Mouse (Mus musculus) embryonic facial prominence, embryonic 10.5 days (tissue): Measurements from ENCODE around the gene Nes. TPM values are rescaled to one million over a fixed set of nuclear protein-coding genes. Genes with fewer than 3 reads are reported as not detected.

Source experiments
- DNase-seq: peaks from one replicate; pipeline ENCODE4 v3.0.0-alpha.2; 2017; ENCODE audit warnings: low spot score
- H3K27ac ChIP-seq: fragments of 300-500 bp; sonication (generic); replicated peaks from 2 replicates; pipeline ENCODE4 v1.5.1; 2016; ENCODE audit warnings: mild to moderate bottlenecking
- H3K27me3 ChIP-seq: fragments of 300-500 bp; sonication (generic); replicated peaks from 2 replicates; pipeline ENCODE4 v1.6.1; 2016; ENCODE audit warnings: low read depth, mild to moderate bottlenecking; ENCODE audit not compliant: poor library complexity, severe bottlenecking
- H3K36me3 ChIP-seq: fragments of 300-500 bp; sonication (generic); replicated peaks from 2 replicates; pipeline ENCODE4 v1.6.1; 2016; ENCODE audit warnings: mild to moderate bottlenecking, moderate library complexity
- H3K4me1 ChIP-seq: fragments of 300-500 bp; sonication (generic); 2 replicates; pipeline ENCODE4 v1.6.1; 2016
- H3K4me3 ChIP-seq: fragments of 300-500 bp; sonication (generic); 2 replicates; pipeline ENCODE4 v1.5.1; 2016; ENCODE audit warnings: mild to moderate bottlenecking, moderate library complexity
- H3K9me3 ChIP-seq: fragments of 300-500 bp; sonication (generic); 2 replicates; pipeline ENCODE4 v1.6.1; 2016; ENCODE audit warnings: mild to moderate bottlenecking
- WGBS: fragments of 180-500 bp; shearing (Covaris S2); methylation state at CpG from one replicate; pipeline ENCODE4 v1.1.7; 2016; 5-methylcytosine and 5-hydroxymethylcytosine counted together
- polyA plus RNA-seq: library from polyadenylated mRNA; unstranded; fragments of >200 nt; fragmentation: Nextera tagmentation; extraction: Ambion mirVana; gene quantifications from 2 replicates; pipeline ENCODE4 v1.2.1, GENCODE M21; 2016

The Nes gene
- polyA plus RNA-seq, 1 experiment from 2014 or later, result 35.3 TPM

DNA sequence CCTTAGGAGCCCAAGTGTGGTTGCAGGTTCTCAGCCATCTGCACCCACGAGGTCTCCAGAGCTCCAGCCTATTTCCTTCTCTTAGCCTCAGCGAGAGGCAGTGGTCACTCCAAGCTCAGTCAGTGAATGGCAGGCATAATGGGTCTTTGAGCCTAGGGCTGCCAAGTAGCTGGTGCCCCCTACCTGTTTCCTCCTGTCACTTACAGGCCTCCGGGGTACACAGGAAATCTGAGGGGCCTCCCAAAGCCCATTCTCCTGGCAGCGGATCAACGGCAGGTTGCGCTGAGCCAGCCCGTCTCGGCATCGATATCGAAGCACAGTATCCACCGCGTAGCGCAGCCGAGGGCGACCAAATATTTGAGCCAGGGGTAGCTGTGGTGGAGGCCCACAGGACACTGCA is 17.2 kb downstream of the Nes start:
- WGBS, result 6% methylated on average over 15 of the region's 15 CpGs
- H3K4me1 ChIP-seq, result peaks cover 68% of the 10 kb centered on the region
- no peak for DNase-seq

DNA sequence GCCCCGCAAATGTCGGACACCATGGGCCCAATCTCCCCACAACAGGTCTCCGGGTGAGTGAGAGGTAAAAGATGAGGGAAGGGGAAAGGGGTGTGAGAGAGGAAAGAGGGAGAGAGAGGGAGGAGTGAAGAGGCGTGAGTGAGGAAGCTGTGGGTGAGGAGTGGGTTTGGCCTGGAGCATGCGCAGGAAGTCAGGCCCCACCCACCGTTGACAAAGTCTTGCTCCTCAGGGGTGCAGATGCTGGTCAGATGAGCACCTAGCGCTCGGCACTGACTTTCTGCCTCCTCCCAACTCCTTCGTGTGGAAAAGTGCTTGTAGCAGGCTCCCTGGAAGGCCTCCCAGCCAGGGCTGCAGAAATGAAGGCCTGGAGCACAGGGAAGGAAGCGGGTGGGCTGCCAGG is 19.1 kb downstream of the Nes start:
- WGBS, result 26% methylated on average over 10 of the region's 10 CpGs
- no peak for DNase-seq
- Histone ChIP-seq H3K27ac (no peak overlapping the region), H3K36me3 (no peaks in the 10 kb centered on the region), H3K4me1 (peaks cover 56% of the 10 kb centered on the region), H3K27me3 (peaks cover 83% of the 10 kb centered on the region), H3K4me3 (0 out of 2 replicates have a peak overlapping the region, but pooled peaks have one; percentile 5), H3K9me3 (no peaks in the 10 kb centered on the region)

More for the DNA sequence above, 17.2 kb downstream of the Nes start:
- H3K4me3 ChIP-seq, result peak overlapping the region; percentile 56
- H3K27me3 ChIP-seq, result peaks cover 68% of the 10 kb centered on the region
- H3K9me3 ChIP-seq, result no peaks in the 10 kb centered on the region
- no peaks in the 10 kb centered on the region for H3K36me3 ChIP-seq
- H3K27ac ChIP-seq, result peak overlapping the region; percentile 64

DNA sequence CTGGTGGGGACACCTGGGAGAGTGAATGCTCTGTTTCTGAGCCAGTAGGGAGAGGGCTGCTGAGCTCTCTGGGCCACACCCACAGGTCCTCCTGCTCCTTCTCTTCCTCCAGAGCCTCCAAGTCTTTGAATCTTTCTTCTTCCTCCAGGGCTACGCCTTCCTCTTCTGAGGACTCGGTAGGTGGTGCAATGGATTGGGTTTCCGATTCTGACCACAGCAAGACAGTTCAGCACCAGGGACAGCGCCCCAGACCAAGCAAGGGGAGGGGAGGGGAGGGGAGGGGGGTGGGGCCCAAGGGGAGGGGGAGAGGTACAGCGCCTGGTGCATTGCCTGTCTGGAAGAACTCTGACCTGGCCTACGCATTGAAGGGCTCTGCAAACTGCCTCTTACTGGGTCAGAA is 22.6 kb downstream of the Nes start:
- Histone ChIP-seq H3K36me3 (no peaks in the 10 kb centered on the region), H3K4me1 (peaks cover 45% of the 10 kb centered on the region), H3K27me3 (peaks cover 100% of the 10 kb centered on the region), H3K27ac (no peak overlapping the region), H3K9me3 (no peaks in the 10 kb centered on the region), H3K4me3 (no peak overlapping the region)
- DNase-seq, result peak; percentile 88
- 0% methylated on average over 6 of the region's 6 CpGs for WGBS

DNA sequence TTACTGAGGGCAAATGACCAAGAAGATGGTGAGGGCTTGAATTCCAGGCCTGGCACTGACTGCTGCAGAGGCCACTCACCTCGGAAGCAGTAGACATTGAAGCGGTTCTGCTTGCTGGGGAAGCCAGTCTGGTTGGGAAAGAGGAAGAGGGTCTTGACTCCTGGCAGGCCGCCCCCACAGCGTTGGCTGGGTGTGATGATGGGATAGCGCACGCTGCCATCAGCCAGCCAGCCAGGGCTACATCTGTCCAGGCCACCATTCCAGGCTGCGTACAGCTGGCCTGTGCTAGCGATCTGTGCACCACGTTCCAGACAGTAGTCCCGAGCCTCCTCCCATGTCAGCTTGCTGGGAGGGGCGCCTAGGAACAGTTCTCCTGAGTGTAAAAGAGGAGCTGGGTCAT is 24.5 kb downstream of the Nes start:
- Histone ChIP-seq H3K9me3 (no peaks in the 10 kb centered on the region), H3K36me3 (no peaks in the 10 kb centered on the region), H3K27ac (no peak overlapping the region), H3K27me3 (peaks cover 100% of the 10 kb centered on the region), H3K4me1 (peaks cover 49% of the 10 kb centered on the region), H3K4me3 (peak overlapping the region; percentile 11; the same call in 1 of the 2 replicates)
- 26% methylated on average over 11 of the region's 11 CpGs for WGBS
- no peak for DNase-seq

DNA sequence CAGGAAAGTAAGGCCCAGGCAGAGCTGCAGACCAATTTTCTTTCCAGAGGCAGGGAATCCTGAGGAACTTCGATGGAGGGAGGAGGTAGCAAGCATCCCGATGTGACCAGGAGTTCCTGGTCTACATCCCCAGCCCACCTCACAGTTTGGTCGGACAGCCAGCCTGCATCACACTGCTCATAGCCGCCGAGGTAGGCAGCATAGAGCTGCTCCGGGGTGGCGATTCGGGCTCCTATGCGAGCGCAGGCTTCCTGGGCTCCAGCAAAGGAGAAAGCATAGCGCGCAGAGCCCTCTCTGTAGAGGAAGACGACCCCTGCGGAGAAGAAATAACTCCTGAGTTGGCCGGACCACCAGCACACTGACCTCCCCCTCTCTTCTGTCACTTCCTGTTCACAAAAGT is 25.5 kb downstream of the Nes start:
- H3K4me3 ChIP-seq, result peak overlapping the region; percentile 57
- 2% methylated on average over 15 of the region's 15 CpGs for WGBS
- H3K4me1 ChIP-seq, result peaks cover 54% of the 10 kb centered on the region
- H3K27me3 ChIP-seq, result peaks cover 100% of the 10 kb centered on the region
- H3K36me3 ChIP-seq, result no peaks in the 10 kb centered on the region
- no peaks in the 10 kb centered on the region for H3K9me3 ChIP-seq
- no peak for DNase-seq
- H3K27ac ChIP-seq, result no peak overlapping the region

DNA sequence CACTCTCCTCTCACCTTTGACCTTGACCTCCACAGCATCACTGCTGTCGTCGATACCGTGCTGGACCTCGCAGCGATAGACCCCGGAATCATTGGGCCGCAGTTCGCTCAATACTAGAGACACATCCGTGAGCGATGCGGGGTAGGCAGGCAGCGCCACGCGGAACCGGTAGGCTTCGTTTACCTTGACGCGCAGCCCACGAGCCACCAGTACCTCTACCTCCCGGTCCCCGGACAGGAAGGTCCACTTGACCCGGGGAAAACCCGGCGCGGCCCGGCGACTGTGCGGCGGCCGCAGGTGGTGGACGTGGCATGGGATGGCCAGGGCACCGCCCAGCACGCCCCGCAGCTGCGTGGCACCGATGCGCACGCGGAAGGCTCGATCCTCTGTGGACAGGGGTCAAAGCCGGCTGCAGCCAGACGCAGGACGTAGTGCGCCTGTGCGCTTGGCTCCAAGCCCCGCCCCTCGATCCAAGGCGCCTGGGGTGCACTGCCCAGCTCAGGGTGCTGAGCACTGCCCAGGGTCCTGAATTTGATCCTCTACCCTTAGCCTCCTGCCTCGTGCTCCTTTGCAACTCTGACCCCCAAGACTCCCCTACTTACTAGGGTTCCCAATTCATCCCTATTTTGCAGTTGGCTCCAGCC is 26.2 kb downstream of the Nes start:
- H3K4me1 ChIP-seq, result peaks cover 54% of the 10 kb centered on the region
- no peaks in the 10 kb centered on the region for H3K9me3 ChIP-seq
- no peaks in the 10 kb centered on the region for H3K36me3 ChIP-seq
- peak overlapping the region; percentile 57 for H3K4me3 ChIP-seq
- peaks cover 100% of the 10 kb centered on the region for H3K27me3 ChIP-seq
- under 1% methylated on average over 49 of the region's 49 CpGs for WGBS
- H3K27ac ChIP-seq, result no peak overlapping the region
- peak; percentile 65 for DNase-seq

DNA sequence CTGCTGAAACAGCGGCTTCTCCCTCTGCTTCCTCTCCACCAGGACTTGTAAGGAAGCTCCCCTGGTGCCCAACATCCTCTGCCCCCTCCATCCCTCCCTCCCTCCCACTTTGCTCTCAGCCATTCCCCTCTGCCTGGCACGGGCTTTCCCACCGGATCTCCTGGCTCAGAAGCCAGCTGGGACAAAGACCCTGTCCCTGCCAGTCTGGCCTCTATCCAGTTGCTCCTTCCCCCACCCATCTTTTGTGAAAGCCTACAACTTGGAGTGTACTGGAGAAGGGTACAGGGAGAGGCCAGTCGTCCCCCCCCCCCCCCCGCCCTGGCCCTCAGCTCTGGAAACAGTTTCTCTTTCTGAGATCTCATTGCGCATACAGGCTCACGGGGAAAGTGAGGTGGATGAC is 27.9 kb downstream of the Nes start:
- Histone ChIP-seq H3K4me1 (peaks cover 48% of the 10 kb centered on the region), H3K27me3 (peaks cover 100% of the 10 kb centered on the region), H3K27ac (no peak overlapping the region), H3K36me3 (no peaks in the 10 kb centered on the region), H3K4me3 (no peak overlapping the region), H3K9me3 (peaks cover 2% of the 10 kb centered on the region; the same call in 1 of the 2 replicates)
- DNase-seq, result no peak
- WGBS, result 3% methylated on average over 7 of the region's 7 CpGs

DNA sequence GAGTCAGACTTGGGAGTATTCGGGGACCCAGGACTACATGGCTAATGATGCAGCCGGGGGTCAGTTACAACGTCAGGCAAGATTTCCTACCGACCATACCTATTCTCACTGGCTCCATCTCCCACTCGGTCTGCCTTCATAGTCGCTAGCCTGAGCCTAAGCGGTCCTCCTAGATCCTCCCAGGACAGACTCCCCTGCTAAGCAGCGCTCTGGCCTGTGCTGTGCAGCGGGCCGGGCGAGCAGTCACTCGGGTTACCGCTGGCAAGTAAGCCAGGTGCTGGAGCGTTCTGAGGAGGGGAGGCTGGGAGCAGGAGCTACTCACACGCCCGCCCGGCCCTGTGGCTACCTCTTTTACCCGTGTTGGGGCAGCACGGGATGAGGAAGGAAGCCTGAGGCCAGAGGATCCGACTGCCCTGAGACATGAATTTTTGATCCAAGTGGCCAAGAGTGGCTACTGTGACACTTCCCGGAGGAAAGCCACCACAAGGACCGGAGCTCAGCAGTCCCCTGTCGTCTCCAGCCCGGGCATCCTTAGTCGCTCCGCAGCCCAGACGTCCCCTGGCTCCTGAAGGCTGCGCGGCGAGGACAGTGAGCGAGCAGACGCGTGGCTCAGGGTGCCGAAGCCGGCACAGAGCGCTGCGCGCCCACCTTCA is 28.5 kb downstream of the Nes start:
- Histone ChIP-seq H3K27ac (no peak overlapping the region), H3K9me3 (peaks cover 2% of the 10 kb centered on the region; the same call in 1 of the 2 replicates), H3K27me3 (peaks cover 100% of the 10 kb centered on the region), H3K4me3 (peak overlapping the region; percentile 58), H3K36me3 (no peaks in the 10 kb centered on the region), H3K4me1 (peaks cover 48% of the 10 kb centered on the region)
- peak; percentile 35 for DNase-seq
- under 1% methylated on average over 38 of the region's 38 CpGs for WGBS

DNA sequence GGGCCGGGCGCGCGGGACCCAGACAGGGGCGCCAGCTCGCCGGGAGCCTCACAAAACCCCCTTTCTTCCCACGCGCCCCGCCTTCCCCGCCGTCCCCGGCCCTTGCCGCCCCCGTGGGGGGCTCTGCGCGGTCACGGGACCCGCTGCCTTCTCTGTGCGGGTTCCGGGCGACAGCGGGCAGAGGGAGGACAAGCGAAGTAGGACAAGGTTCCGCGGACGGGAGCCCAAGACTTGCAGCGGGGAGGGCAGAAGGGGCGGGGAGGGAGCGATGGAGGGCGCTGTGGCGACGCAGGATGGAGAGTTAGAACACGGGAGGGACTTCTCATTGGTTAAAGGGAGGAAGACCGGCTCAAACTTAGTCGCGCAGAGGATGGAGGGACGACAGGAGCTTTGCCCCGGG is 29.3 kb downstream of the Nes start, which contains the start of gene Bcan:
TSS of gene Bcan (minus strand) at position 50 of the 400 bp plus-strand sequence.
- Histone ChIP-seq H3K9me3 (peaks cover 2% of the 10 kb centered on the region; the same call in 1 of the 2 replicates), H3K4me3 (peak within 1 kb of the TSS; percentile 58), H3K36me3 (no peaks in the 10 kb centered on the region), H3K4me1 (peaks cover 48% of the 10 kb centered on the region), H3K27ac (no peak within 1 kb of the TSS), H3K27me3 (peaks cover 100% of the 10 kb centered on the region)
- 0% methylated on average over 39 of the region's 39 CpGs for WGBS
- DNase-seq, result peak; percentile 57

DNA sequence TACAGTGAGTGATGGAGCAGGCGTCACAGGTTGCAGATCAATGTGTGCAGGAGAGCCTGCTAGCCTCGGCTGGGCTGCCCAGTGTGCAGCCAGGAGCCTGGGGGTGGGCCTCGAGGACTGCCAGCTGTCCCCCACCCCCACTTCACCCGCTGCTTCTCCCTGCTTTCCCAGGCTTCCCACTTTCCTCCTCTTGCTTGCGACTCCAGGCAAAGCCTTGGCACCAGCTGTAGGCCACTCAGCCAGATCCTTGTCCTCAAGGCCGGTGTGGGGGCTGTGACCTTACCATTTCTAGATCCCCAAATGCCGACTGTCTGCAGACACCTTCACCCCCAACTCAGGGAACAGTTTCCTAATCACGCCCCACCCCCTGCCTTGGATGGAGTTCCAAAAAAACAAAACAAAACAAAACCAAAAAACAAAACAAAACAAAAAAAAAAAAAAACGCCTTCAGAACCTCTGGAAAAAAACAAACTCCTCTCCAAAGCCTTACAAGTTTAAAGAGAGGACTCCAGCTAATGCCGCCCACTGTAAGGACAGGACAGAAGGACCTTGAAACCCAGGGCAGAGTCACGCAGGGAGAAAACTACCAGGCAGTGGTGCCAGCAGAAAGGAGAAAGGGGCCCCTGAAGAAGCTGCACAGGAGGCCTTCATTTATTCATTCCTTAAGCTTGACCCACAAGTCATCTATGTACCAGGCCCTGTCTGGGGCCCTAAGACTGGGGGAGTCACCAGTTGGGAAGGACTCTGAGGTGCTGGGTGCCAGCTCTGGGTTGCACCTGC is 30.1 kb downstream of the Nes start:
- Histone ChIP-seq H3K4me1 (peaks cover 41% of the 10 kb centered on the region), H3K27ac (no peak overlapping the region), H3K36me3 (no peaks in the 10 kb centered on the region), H3K9me3 (peaks cover 4% of the 10 kb centered on the region; the same call in 1 of the 2 replicates), H3K4me3 (peak overlapping the region; percentile 58), H3K27me3 (peaks cover 98% of the 10 kb centered on the region)
- DNase-seq, result no peak
- 11% methylated on average over 11 of the region's 11 CpGs for WGBS

DNA sequence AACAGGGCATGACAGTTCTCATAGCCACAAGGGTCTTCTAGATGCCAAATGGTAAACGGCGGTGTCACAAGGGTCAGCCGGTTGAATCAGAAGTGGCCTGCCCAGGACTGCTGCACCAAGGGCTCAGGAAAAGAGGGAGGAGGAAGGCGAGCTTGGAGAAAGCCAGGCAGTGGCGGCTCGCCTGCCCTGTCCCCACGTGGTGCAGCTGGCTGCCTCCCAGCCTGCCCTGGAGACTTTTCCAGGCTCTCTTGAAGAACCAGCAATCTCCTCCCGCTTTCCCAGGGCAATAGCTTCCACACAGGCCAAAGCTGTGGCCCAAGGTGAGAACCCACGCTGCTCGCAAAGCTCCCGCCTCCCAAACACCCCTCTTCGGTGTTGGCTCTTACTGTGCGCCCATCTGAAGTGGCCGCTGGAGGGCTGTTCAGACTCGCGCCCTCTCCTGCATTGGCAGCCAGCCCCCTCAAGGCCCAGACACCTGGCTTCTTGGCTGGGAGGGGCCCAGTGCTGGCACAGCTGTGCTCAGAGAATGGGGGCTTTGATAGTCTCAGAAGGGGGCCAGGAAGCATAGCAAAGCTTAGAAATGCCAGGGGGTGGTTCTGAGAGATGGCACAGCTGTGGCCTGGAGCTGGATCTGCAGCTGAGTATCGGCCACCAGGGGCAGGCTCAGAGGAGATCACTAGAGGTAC is 31.6 kb downstream of the Nes start:
- Histone ChIP-seq H3K36me3 (no peaks in the 10 kb centered on the region), H3K4me3 (peak overlapping the region; percentile 0; the same call in 1 of the 2 replicates), H3K9me3 (peaks cover 7% of the 10 kb centered on the region; the same call in 1 of the 2 replicates), H3K27me3 (peaks cover 84% of the 10 kb centered on the region), H3K4me1 (peaks cover 26% of the 10 kb centered on the region), H3K27ac (no peak overlapping the region)
- 6% methylated on average over 17 of the region's 17 CpGs for WGBS
- no peak for DNase-seq
